Mouse (Mus musculus): Measurements from ENCODE around the gene Gm10073.
A peak's percentile ranks its signal among the peaks of the same experiment; 100 is the strongest.

Gm10073 gene

DNA sequence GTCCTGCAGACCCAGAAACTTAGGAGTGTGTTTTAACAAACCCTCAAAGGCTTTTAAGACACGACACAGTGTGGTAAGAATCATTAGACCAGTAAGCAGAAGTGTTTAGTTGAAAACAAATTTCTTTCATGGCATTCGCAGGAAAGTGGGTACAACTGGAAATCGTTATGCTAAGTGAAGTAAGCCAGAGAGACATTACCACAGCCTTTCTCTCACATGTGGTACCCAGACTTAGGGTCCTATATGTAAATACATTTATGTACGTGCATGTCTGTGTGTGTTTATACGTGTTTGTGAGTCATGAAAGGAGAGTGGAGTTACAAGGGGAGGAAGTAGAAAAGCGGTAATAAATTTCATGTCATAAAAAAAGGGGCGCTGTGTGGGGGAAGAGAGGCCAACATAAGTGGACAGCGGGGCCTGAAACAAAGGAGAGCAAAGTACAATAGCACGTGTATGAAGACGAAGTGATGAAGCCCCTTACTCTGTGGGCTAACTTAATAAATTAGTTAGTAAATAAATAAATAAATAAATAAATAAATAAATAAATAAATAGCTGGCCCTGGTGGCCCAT, 24.8 kb downstream of the Gm10073 start:
- DNase-seq = no peak

GRCm38 (mm10) chr8:106546746-106547145, 26.5 kb downstream of the Gm10073 start:
- DNase-seq = peak in 1 of 2 experiments; percentile 29

- no peak for DNase-seq
These were observed 28.1 kb downstream of the Gm10073 start for GRCm38 (mm10) chr8:106545149-106545548.

- no peak for DNase-seq
These were observed 30.2 kb downstream of the Gm10073 start for GRCm38 (mm10) chr8:106543043-106543442.

GRCm38 (mm10) chr8:106541002-106541401, 32.3 kb downstream of the Gm10073 start:
- DNase-seq = no peak

- DNase-seq = no peak
These were observed 34.1 kb downstream of the Gm10073 start for GRCm38 (mm10) chr8:106539193-106539592.

- no peak for DNase-seq
These were observed 37.8 kb downstream of the Gm10073 start for GRCm38 (mm10) chr8:106535448-106535847.

GRCm38 (mm10) chr8:106534449-106534848, 38.8 kb downstream of the Gm10073 start:
- DNase-seq = peak; percentile 49 to 54

DNA sequence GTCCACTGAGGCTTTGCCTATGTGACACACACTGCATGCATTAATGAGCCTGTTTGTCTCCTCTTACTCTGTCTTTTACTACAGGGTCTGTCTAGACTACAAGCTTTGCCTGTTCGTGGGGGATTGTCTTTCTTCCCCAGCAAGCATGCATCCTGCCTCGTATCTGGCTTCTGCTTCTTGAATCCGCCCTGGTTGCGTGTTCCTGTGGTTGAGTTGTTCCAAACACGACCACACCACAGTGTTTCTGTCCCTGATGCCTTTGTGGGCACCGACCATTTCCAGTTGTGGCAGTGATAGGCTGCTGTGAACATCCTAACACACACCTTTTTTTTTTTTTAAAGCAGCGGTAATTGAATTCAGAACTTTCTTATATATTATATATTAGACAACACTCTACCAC, 39.6 kb downstream of the Gm10073 start:
- no peak for DNase-seq

- no peak for DNase-seq
These were observed 42.7 kb downstream of the Gm10073 start for GRCm38 (mm10) chr8:106530566-106530965.

GRCm38 (mm10) chr8:106529885-106530482, 43.3 kb downstream of the Gm10073 start:
- no peak for DNase-seq

GRCm38 (mm10) chr8:106528596-106529249, 44.5 kb downstream of the Gm10073 start:
- DNase-seq = no peak

DNA sequence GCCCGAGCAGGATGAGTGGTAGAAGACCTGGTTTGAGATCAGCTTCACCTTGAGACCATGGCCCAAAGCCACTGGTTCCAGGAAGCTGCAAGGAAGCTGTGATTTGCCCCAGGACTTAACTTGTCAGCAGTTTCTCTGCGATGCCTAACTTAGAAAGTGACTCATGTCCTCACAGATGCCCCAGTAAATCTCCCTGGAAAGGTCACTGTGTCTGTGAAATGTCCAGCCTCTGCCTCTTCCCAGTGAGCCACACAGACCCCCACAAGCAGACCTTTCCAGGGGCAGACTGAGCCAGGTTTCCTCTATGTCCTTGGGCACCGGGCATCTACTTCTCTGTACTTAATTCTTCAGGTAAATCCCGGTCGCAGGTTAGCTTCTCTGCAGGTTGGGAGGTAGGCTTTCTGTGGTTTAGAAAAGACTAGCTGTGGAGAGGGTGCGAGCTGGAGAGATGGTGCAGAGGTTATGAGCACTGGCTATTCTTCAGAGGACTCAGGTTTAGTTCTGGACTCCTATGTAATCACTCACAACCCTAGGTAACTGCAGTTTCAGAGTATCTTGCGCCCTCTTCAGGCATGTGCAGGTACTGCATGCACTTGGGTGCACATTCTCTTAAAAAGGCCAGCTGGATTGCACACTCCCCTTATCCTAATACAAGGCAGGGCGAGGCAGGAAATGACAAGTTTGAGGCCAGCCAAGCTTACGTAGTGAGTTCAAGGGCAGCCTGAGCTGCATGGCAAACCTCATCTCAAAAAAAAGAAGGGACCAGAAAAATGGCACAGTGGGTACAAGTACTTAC, 45.8 kb downstream of the Gm10073 start:
- no peak for DNase-seq

DNA sequence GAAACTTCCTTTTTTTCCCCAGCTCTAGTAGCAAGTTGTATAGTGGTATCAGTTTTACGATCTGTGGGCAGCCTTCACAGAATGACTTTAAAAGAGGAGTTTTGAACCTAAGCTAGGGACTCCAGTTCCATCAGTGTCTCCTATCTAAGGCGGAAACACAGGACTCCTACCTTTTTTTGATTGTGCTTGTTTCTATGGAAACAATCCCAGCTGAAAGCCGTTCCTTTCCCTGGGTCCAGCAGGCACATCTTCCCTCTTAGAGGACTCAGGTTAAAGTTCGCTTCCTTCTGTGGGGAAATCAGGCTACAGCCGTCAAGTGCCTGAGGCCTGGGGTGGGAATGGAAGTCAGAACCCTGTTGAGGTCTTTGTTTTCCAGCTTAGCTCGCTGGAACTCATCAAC, 46.5 kb downstream of the Gm10073 start:
- DNase-seq = no peak

All from thymus, postnatal 36 days (tissue).